Mouse (Mus musculus) thymus, postnatal 4 days (tissue): ENCODE data around the gene Exoc3l4.
A peak's percentile ranks its signal among the peaks of the same experiment; 100 is the strongest.

Experiments used
- DNase-seq: peaks from one replicate; pipeline ENCODE4 v3.0.0; 2021

Exoc3l4 gene

DNA sequence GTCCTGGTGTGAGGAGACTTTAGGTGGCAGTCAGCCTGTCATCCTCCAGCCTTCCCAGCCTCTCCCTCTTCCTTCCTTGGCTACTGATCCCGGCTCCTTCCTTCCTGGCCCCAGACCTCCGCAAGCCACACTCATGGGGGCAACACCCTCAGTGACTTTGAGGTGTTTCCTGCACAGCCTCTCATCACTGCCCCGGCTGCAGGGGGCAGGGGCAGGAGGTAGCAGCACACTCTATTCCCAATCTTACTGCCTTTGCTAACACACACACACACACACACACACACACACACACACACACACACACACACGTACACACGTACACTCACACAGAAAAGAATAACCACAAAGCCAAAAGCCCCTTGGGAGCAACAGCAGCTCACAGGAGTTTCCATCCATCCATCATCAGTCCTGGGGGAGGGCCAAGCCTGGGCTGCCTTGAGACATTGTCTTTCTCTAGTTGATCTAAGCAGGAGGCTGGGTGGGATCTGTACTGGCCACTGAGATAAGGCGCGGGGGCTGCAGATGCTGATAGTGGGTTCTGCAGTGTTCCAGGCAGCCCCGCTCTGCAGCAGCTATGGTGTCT, 18.0 kb downstream of the Exoc3l4 start:
- DNase-seq = no peak

DNA sequence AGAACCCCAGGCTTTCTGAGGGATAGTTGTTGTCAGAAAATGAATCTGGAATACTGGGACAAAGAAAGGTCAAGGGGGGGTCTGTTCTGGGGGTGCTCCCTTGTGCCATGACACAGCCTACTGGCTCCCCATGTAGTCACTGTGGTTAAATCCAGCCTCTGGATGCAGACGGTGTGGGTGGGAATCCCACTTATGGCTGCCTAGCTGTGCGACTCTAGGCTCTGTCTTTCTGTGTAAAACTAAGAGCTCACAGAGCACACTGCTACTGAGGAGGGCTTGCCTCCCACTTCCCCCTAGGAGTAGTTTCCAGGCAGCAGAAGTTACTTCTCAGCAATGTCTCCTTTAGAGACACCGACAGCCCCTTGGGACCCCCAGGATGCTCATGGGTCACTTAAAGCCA, 19.4 kb downstream of the Exoc3l4 start:
- DNase-seq = no peak

DNA sequence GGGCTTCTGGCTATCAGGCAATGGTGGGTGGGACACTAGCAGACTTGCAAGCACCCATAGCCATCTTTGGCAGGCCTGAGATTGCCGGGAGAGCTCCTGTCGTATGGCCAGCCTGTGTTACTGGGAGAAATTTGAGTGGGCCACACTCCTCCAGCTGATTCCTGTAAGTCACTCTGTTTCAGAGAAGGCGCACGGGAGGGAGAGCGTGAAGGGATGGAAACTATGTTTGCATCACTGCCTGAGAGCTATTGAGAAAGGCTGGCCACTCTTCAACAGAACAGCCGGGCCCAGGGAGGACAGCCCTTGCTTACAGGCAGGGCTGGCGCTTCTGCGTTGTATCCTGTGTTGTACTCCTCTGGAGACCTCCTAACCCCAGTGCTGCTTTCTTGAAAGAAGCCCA, 19.8 kb downstream of the Exoc3l4 start:
- no peak for DNase-seq

DNA sequence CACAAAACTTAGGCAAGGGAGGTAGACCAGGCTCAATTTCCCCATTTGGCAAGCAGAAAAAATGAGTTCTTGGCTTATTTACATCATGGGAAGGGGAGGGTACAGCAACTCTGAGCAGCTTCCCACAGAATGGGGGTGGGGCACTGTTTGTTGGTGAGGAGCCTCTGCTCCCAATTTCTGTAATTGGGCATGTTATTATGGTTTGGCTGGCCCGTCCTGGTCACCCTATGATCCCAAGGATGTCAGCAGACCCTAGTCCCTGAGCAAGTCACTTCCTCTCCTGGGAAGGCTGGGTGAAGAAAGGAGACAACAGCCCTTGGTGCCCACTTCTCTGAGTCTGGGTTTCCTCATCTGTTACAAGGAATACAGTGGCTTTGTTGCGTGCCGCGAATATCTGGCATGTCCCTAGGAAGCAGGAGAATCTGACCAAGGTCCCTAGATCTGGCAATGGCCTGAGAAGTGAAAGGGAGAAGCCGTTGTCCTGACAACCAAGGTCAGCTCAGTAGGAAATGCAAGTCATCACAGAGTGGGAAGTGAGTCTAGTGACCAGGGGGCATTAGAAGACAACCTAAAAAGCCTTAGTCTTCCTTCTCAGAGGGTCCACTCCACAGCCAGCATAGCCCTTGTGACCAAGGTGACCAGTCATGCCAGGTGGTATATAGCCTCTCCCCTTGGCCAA, 20.5 kb downstream of the Exoc3l4 start:
- DNase-seq = no peak

DNA sequence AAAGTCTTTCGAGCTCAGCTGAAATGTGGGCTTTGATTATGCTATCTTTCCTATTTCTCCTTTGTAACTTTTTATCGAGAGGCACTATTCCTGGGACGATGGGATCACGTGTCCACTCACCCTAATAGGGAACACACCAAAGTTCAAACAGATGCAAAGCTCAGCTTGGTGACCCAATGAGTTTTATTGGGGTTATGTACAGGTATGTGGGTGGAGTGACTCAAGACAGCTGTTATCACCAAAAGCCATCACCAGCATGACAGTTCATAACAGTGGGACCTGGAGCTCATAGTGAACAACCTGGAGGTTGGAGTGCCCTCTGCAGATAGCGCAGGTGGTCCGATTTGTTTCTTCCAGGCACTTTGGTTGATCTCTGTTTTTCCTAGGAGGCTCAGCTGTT, 22.0 kb downstream of the Exoc3l4 start:
- DNase-seq = no peak

DNA sequence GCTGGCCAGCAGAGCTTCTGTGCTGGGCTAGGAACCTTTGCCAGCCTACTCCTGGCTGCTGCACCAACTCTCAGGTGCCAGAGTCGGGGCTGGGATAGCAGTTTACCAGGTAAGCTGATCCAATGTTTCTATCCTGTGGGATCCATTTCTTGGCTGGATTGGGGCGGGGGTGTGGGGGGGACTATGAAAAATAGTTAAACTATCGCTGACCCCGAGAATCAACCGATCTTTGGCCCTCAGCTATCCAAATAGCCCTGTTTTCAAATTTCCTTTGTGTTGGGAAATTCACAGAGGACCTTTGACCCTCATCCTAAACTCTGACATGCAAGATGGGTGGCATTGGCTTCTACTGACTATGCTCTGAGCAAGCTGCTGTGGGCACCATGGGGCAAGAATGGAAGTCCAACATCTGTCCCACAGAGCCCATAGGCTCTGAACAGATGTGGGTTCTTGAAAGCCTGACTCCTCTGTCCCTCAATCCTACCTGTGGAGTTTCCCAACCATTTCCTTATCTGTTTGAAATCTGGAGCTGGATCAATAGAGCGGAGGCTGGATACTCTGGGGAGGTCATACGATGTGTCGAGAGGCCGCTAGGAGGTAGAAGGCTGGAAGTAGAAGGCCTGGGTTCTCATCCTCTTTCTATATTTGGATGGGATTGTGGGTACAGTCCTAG, 24.0 kb downstream of the Exoc3l4 start:
- DNase-seq = no peak

DNA sequence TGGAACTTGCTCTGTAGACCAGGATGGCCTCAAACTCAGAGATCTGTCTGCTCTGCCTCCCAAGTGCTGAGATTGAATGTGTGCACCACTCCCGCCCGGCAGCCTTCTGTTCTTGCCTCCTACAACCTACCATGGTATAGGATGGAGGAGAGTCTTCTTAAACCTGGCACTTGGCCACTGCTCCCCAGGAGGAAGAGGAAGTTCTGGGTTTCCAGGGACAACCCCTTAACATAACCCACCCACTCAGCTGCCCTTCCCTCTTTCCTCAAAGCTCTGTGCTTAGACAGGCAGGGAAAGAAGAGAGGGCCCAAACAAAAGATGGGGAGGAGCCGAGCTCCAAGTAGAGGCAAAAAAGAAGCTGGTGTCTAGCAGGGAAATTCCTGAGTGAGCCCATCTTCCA, 24.7 kb downstream of the Exoc3l4 start:
- no peak for DNase-seq

DNA sequence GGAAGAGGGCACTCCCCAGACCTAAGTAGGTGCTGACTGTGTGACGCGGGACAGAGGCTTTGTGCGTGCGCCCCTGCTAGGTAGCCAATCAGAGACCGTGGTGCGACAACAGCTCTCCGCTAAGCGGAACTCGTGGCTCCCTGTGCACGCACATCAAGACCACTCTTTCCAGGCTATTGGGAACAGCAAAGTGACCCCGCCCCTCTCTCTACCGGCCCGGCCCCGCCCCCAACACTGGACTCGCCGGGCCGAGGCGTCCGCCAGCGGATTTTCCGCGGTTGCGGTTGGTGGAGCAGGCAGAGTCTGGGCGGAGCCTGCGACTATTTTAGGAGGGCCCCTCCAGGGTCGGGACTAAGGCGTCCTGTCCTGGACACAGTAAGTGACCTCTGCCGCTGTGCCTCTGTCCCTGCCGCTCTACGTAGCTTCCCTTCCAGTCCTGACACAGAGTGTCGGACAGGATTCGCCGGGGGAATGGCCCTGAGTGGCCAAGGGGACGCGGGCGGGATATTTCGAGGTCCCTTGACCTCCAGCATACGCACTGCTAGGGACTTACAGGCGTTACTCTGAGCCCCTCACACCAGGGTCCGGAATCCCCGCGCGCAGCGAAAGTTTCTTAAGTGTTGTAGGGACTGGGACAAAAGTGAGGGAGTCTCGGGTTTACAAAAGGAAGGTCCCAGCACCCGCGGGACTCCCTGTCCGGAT, 25.6 kb downstream of the Exoc3l4 start, which contains the start of gene Tnfaip2:
TSS of gene Tnfaip2 (plus strand) at position 161 of the 702 bp plus-strand sequence.
- DNase-seq = peak; percentile 36

DNA sequence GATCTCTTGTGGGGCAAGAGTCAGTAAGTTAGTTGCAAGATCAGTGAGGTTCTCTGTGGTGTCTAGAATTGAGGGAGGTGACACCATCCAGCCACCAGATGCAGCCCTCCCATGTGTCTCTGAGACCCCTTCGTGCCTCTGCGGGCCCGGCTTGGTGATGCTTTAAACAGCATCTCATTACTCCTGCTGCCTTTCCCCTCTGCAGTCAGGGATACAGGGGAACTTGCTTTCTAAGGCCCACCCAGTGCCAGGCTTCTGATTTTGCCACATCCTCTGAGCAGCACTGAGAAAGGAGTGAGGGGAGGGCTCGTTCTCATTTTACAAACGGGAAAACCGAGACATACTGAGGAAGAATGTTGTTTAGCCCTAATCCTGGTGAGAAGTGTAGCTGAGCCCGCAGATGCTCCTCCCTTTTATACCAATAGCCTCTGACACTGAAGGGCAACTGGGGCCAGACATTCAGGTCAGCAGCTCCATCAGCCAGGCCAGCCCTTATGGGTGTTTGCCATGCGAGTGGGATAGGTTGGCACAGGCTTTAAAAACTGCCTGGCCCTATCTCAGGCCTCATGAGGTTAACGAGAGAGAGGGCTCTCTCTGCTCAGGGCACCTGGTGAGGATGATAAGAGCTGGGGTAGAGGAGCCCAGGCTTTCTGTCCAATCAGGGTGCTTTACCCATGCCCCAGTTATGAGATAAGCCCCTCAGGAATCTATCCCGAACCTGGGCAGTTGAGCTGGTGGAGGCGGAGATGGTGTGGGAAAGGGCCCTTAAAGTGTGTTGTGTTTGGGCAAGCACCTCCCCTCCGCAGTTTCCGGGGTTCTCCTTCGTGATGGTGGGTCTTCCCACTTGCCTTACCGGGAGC, 26.4 kb downstream of the Exoc3l4 start:
- no peak for DNase-seq

DNA sequence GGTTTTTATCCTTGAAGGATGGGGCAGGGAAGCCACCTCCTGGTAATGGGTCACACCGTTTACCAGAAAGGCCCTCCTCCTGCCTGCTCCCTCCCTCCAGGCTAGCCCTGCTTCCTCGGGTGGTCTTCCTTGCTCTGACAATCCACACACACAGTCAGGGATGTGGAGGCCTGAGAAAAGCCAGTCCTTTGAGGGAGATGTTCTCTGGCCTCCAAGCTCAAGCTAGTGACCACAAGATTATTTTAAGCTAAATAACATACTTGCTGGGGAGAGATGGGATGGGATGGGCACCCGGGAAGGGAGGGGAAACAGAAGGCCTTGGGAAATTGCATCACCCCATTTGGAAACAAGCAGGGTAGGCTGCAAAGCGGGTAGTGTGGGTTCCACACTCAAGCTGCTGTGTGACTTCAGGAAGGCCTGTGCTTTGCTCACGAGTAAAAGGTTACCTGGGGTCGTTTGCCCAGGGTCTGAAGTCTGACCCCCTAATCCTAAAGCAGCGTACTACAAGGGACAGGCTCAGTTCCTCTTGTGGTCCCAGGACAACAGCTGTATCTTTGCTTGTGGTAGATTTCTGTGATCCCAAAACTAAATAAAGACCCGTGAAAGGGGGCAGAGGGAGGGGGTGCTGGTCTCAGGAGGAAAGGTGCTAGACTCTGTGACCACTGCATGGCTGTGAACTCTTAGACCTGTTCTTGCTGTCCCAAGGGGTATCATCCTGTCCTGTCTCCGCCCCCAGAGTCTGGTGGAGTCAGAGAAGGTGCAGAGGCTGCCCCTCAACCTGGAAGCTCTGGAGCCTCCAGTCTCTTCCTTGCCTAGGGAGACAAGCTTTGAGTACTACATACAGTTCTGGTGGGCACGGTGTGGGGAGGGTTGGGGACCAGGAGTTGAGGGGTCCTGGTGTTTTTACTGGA, 27.4 kb downstream of the Exoc3l4 start:
- DNase-seq = no peak

DNA sequence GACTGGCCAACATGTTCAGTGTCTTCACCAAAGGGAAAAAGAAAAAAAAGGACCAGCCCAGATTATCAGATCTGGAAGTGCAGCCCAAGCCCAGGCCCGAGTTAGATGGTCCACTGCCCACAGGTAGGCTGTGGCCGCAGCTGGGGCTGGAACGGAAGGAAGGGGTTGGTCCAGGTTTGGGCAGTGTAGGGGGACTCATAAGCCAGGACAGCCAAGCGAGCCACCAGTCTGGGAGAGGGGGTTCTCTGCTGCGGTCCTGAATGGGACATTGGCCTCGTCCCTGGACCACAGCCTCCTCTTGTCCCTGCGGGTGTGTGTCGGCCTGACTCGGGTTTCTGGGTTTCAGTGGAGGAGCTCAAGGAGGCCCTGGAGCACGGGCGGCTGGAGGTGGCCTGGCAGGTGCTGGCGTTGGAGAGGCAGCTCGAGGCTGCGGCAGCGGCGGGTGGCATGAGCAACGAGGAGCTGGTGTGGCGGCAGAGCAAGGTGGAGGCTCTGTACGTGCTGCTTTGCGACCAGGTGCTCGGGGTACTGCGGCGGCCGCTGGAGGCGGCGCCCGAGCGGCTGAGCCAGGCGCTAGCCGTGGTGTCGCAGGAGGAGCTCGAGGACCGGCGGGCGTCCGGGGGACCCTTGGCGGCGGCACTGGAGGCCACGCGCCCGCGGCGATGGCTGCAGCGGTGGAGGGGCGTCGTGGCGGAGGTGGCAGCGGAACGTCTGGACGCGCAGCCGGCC, 28.5 kb downstream of the Exoc3l4 start:
- DNase-seq = peak; percentile 36

DNA sequence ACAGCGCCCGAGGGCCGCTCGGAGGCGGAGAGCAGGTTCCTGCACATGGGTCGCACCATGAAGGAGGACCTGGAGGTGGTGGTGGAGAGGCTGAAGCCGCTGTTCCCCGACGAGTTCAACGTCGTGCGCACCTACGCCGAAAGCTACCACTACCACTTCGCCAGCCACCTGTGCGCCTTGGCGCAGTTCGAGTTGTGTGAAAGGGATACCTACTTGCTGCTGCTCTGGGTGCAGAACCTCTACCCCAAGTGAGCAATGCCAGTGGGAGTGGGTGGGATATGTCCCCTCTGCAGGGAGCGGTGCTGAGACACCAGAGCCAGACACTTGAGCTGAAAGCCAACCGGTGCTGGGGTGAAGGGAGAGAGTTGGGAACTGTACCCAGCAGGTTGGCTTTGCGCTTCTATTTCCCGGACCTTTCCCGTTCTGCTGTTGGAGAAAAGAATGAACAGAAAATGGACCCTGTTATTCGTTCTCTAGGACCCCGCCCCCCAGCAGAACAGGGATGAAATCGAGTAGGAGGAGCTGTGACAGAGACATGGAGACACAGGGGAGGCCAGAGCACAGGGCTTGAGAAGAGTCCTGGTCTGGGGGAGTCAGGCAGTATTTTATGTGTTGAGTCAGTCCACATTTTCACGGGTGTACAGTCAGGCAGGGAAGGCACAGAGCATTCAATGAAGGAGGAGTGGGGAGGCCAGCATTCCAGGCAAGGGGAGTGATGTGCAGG, 29.2 kb downstream of the Exoc3l4 start:
- DNase-seq = no peak

DNA sequence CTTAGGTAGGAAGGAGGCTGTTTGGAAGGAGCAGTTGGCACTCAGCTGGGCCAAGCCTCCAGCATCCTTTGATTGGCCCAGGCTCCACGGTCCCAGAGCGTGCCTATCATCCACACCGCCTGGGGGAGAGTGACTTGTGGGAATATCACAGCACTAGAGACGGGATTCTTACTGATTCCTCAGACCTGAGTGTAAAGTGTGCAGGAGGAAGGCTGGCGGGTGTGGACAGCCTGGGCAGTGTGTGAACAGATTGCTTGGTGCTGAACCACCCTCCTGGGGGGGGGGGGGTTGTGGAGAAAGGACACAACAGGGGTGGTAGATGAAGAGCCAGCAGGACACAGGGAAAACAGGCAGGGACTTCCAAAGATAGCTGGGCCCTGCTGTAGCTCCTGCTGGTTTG, 29.9 kb downstream of the Exoc3l4 start:
- DNase-seq = no peak

DNA sequence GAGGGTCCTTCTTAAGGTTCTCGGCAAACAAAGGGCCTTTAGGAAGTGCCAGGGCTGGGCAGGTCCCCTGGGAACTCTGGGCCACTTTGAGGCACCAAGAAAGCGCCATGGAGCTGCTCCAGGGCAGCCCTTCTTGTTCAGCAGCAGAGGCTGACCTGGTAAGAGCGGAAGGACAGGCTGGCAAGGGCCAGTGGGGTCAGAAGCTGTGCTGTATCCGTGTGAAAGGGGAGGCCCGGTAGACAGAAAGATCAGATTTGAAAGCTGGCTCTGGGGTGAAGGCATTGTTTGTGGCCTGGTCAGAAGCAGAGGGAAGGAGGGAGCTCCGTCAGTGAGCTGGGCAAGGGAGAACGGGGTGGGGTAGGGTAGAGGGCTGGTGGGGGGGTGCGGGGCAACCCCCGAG, 30.5 kb downstream of the Exoc3l4 start:
- no peak for DNase-seq

DNA sequence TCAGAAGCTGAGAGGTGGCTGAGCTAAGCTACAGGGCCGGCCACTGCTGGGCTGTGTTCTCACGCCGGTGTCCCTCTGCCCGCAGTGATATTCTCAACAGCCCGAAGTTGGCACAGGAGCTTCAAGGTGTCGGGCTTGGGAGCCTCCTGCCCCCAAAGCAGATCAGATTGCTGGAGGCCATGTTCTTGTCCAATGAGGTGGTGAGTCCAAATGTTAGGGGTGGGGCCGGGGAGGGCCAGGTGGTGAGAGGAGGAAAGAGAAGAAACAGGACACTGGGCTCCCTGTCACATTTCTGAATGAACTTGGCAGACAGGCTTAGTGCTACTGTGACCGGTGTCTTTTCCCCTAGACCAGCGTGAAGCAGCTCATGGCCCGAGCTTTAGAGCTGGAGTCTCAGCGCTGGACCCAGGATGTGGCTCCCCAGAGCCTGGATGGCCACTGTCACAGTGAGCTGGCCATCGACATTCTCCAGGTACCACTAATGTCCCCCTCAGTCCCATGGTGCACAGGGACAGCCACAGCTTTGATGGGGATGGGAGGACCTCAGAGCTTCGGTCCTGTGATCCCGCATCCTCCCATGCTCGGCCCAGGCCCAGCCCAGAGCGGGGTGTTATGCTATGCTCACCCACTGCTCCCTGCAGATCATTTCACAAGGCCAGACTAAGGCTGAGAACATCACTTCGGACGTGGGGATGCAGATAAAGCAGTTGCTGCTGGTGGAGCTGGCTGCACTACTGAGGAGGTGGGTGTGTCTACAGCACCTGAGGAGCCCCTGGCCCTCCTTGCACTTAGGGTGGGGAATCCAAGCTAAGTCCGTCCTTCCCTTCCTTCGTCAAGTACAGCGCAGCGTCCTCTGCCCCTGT, 31.3 kb downstream of the Exoc3l4 start:
- no peak for DNase-seq

DNA sequence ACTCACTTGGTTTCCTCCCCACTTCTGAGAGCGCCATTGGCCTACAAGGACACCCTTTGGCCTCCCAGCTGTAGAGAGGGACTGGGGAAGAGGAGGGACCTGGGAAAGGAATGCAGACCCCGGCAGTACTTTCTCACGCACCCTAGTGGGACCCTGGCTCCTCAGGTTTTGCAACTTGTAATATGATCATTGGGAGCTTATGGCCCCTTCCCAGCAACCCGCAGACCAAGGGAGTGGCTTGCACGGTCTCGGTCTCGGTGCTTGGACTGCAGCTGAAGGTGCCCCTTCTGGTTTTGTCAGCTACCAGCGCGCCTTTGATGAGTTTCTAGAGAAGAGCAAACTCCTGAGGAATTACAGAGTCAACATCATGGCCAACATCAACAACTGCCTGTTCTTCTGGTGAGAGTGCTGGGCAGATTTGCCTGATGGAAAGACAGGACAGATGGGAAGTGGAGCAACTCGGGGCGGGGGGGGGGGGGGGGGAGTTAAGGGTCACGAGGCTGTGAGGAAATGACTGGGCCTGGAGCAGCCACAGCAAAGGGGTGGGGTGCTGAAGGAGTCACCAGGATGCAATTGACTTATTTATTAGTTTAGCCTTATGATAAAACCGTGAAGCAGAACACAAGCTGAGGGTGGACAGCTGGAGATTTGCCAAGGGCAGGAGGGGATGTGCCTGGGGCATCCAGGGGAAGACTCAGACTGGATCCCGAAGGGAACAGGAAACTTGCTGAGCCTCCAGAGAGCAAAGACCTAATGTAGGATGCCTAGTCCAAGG, 32.3 kb downstream of the Exoc3l4 start:
- no peak for DNase-seq

DNA sequence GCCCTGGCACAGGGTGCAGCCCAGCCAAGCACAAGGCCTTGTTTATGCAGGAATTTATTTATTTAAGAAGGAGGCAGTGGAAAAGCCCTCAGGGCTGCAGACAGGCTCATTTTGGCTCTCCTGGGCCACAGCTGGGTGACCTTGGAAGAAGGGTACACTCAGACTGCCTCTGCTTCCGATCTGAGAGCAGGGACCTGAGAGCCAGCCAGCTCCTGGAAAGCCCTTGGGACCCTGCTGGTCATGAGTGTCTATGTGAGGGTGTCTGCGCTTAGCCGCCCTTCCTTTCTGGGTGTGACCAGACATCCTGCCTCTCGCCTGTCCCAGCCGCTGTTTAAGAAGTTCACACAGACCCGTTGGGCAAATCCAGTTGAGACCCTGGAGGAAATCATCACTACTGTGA, 33.5 kb downstream of the Exoc3l4 start:
- DNase-seq = no peak

DNA sequence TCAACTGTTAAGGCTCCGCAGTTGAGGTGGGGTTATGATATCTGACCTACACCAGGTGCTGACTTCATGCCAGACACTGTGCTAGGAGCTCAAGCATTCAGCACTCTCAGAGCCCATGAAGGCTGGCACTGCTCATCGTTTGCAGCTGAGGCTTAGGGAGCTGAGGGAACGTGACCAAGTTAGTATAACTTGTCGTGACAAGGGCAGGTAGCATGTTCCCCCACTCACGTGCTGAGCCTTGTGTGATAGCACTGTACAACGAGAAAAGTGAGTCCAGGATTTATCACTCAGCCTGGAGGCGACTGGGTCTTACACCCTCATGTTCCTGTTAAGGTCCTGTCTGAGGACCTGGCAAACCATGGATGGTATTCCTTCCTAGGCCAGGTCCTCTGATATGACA, 34.7 kb downstream of the Exoc3l4 start:
- no peak for DNase-seq
